18 mouse cellular contexts compared by ENCODE assay signal in the genomic region with DNA sequence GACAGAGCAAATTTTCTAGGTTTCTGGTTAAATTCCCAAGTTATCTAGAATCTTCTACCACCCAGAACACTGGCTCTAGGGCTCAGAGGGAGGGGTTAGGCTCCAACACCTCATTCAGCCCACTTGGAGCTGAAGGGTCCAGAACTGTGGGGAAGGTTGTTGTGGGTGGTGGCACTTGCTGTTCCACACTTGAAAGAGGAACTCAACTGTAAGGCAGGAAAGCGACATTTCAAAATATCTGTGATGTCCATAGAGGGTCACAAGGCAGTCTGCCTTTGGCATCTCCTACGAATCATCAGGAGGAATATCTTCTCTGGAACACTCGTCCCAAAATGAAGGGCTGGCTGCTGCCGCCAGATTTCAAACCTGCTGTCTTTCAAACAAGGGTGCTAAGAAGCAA.
A peak's percentile ranks its signal among the peaks of the same experiment; 100 is the strongest.
DNase-seq lines count a peak whose midpoint lies in the region; ATAC-seq lines count a peak whose summit lies in the region.
"Had no signal": no experiment of that assay in that cellular context is flagged by ENCODE, and none has a peak within 500 bp of the region (broad histone marks: within the 10 kb centered on the region; RNA-seq: fewer than 3 reads in every experiment).

No protein-coding gene starts in this region.

- H3K9me3 ChIP-seq in liver, embryonic 15.5 days (replicated peaks) = no peaks in the 10 kb centered on the region
- no peaks in the 10 kb centered on the region for H3K9me3 ChIP-seq in liver, embryonic 12.5 days (replicated peaks)
- H3K9me3 ChIP-seq: embryonic facial prominence, embryonic 12.5 days; heart, embryonic 12.5 days; hindbrain, embryonic 10.5 days; liver, embryonic 13.5 days; midbrain, embryonic 10.5 days; neural tube, embryonic 15.5 days had no signal

- 28% methylated on average over 4 of the region's 4 CpGs for WGBS in liver, embryonic 15.5 days (ENCODE audit: insufficient replicate concordance)
- WGBS in liver, embryonic 12.5 days (ENCODE audit: insufficient replicate concordance) = 28% methylated on average over 4 of the region's 4 CpGs

- no peak overlapping the region for H3K4me3 ChIP-seq in liver, embryonic 15.5 days (replicated peaks)
- H3K4me3 ChIP-seq in liver, embryonic 12.5 days = no peak overlapping the region
- no peak overlapping the region for H3K4me3 ChIP-seq in brown adipose tissue, adult 24 weeks (ENCODE audit: insufficient read depth, low read depth, low read length)
- H3K4me3 ChIP-seq: embryonic facial prominence, embryonic 12.5 days; heart, embryonic 12.5 days; hindbrain, embryonic 10.5 days; liver, embryonic 13.5 days; midbrain, embryonic 10.5 days; neural tube, embryonic 15.5 days had no signal

- 0 out of 2 replicates have a peak overlapping the region, but pooled peaks have one; percentile 34 for H3K27ac ChIP-seq in liver, embryonic 15.5 days (replicated peaks)
- H3K27ac ChIP-seq in liver, embryonic 12.5 days = no peak overlapping the region
- peak overlapping the region; percentile 70 for H3K27ac ChIP-seq in brown adipose tissue, adult 24 weeks (replicated peaks; ENCODE audit: low read depth, low read length)
- H3K27ac ChIP-seq: embryonic facial prominence, embryonic 12.5 days; hindbrain, embryonic 10.5 days; liver, embryonic 13.5 days; midbrain, embryonic 10.5 days; neural tube, embryonic 15.5 days had no signal

- no peaks in the 10 kb centered on the region for H3K36me3 ChIP-seq in liver, embryonic 15.5 days (replicated peaks)
- H3K36me3 ChIP-seq in liver, embryonic 12.5 days = no peaks in the 10 kb centered on the region
- H3K36me3 ChIP-seq: embryonic facial prominence, embryonic 12.5 days; heart, embryonic 12.5 days; hindbrain, embryonic 10.5 days; liver, embryonic 13.5 days; midbrain, embryonic 10.5 days; neural tube, embryonic 15.5 days had no signal

- DNase-seq in B cell, adult 2 months = peak; percentile 37 to 38
- no peak for DNase-seq in frontal cortex, postnatal 36 days (ENCODE audit: low spot score in 2 of 2)
- DNase-seq in kidney, postnatal 14 days = no peak
- DNase-seq: adrenal gland, postnatal 14 days; cerebellum, postnatal 36 days; forebrain, postnatal 0 days; gastrocnemius, postnatal 14 days; liver, embryonic 13.5 days; right cerebral cortex, adult 18-20 months had no signal

- no peak overlapping the region for H3K9ac ChIP-seq in liver, embryonic 15.5 days
- no peak overlapping the region for H3K9ac ChIP-seq in liver, embryonic 12.5 days
- H3K9ac ChIP-seq: embryonic facial prominence, embryonic 12.5 days; forebrain, postnatal 0 days; heart, embryonic 12.5 days; liver, embryonic 13.5 days; neural tube, embryonic 15.5 days had no signal

- H3K4me2 ChIP-seq in liver, embryonic 15.5 days = no peak overlapping the region
- H3K4me2 ChIP-seq in liver, embryonic 12.5 days = no peak overlapping the region
- H3K4me2 ChIP-seq: embryonic facial prominence, embryonic 12.5 days; heart, embryonic 12.5 days; liver, embryonic 13.5 days; neural tube, embryonic 15.5 days had no signal

- no peak for ATAC-seq in liver, embryonic 15.5 days (ENCODE audit: insufficient read depth)
- ATAC-seq in liver, embryonic 12.5 days = no peak
- peak; percentile 66 for ATAC-seq in megakaryocyte progenitor cell, adult 5-6 weeks (replicated peaks; ENCODE audit: poor library complexity)
- ATAC-seq: forebrain, postnatal 0 days had no signal

- peaks cover 6% of the 10 kb centered on the region for H3K4me1 ChIP-seq in liver, embryonic 15.5 days (replicated peaks)
- peaks cover 12% of the 10 kb centered on the region; the same call in 1 of the 2 replicates for H3K4me1 ChIP-seq in liver, embryonic 12.5 days
- H3K4me1 ChIP-seq in brown adipose tissue, adult 24 weeks (ENCODE audit: control insufficient read depth, insufficient read depth, insufficient read length, low read length) = no peaks in the 10 kb centered on the region

- no peaks in the 10 kb centered on the region for H3K27me3 ChIP-seq in liver, embryonic 15.5 days
- H3K27me3 ChIP-seq in liver, embryonic 12.5 days (replicated peaks) = no peaks in the 10 kb centered on the region
- H3K27me3 ChIP-seq: embryonic facial prominence, embryonic 12.5 days; heart, embryonic 12.5 days; liver, embryonic 13.5 days; neural tube, embryonic 15.5 days had no signal

Comparison
In these comparisons a context has a peak if more than half of its experiments do, and no peak if none do; other contexts are left out.
1. DNase-seq: peak in B cell, adult 2 months (2 of 2); none in frontal cortex, postnatal 36 days (0 of 2) and kidney, postnatal 14 days (single experiment).